Mouse (Mus musculus) heart, adult 2 months (tissue): ENCODE data around the gene Lsg1.

Experiments
- CTCF ChIP-seq: fragments of 200-600 bp; IDR thresholded peaks from 2 replicates; pipeline ENCODE4 v1.8.1; 2022; ENCODE audit warnings: antibody characterized with exemption, mild to moderate bottlenecking, moderate library complexity
- EP300 ChIP-seq: fragments of 200-500 bp; IDR thresholded peaks from 2 replicates; pipeline ENCODE4 v1.6.1; 2011; ENCODE audit warnings: low read depth, low read length, control low read depth; ENCODE audit not compliant: insufficient read depth
- POLR2A ChIP-seq: fragments of 200-500 bp; IDR thresholded peaks from 2 replicates; pipeline ENCODE4 v1.6.1; 2011; ENCODE audit warnings: mild to moderate bottlenecking, low read depth, low read length, control low read depth; ENCODE audit not compliant: insufficient read depth

DNA sequence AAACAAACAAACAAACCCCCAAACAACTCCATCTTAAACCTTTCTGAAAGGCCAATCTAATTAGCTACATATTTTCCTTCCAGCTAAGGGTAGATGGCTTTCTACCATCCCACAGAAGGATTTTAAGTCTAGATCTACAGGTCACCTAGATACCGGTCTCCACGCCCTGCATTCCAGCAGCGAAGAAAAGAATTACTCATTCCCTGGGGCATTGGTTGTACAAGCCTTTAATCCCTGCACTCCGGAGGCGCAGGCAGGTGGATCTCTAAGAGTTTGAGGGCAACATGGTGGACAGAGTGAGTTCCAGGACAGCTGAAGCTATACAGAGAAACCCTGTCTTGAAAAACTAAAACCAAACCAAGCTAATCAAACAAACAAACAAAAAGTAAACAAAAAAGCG, 41.0 kb upstream of the Lsg1 start:
- TF ChIP-seq POLR2A = no peak
- no peak for TF ChIP-seq CTCF
- no peak for TF ChIP-seq EP300
